Mouse (Mus musculus): Measurements from ENCODE around the gene Wdr41.
A peak's percentile ranks its signal among the peaks of the same experiment; 100 is the strongest.

The Wdr41 gene

GRCm38 (mm10) chr13:94976219-94977186, at the start of gene Wdr41:
TSS of gene Wdr41 (plus strand) at chr13:94976344.
- DNase-seq: peak; percentile 90

DNA sequence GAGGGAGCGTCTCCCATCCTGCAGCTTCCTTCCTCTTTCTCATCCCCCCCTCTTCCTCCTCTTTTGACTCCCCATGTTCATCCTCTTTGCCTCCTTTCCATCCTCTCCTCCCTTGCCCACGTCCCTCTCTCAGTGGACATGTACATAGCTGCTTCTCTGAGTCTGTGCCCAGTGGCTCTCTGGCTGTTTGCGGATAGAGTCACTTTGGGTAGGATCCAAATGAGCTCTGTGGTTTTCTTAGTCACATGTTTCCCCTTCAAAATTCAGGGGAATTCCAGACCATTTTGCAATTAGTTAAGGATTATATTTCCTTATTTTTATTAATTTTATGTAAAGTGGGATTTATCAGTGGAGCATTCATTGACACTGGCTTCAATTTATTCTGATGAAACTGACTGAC, 48.1 kb upstream of the Wdr41 start:
- DNase-seq: no peak

DNA sequence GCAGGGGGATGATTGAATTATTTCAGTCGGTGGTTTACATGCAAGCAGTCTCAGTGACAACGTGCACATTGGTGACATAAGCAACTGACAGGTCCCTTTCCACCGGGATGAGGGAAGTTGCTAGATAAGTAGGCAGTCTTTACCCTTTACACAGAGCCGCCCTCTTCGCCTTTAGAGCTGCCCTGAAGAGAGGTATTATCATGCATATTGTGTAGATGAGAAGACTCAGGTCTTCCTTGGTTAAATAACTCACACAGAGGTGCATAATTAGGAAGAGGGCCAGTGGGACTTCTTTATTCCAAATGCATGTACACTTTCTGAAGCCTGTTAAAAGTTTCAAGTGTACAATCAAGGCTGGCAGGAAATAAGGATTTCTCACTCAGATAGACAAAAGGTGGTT, 37.7 kb upstream of the Wdr41 start:
- DNase-seq: no peak

- DNase-seq: no peak
These were observed 36.0 kb upstream of the Wdr41 start for GRCm38 (mm10) chr13:94940104-94940503.

DNA sequence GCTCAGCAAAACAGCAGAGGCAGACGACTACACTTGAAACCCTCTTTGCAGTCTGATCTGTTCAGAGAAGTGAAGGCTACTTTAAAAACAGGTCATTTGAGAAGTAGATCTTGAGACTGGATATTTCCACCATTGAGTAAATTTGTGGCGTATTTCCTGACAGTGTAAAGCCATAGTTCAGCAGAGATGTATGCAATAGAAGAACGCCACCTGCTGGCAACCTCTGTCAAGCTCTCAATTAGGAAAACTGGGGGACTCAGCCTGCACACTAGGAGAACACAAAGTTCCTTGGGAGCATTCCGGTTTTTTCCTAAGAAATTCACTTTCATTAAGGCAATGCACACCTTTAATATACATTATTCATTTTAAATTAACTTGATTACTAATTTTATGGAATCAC, 34.9 kb upstream of the Wdr41 start:
- peak; percentile 26 for DNase-seq

DNA sequence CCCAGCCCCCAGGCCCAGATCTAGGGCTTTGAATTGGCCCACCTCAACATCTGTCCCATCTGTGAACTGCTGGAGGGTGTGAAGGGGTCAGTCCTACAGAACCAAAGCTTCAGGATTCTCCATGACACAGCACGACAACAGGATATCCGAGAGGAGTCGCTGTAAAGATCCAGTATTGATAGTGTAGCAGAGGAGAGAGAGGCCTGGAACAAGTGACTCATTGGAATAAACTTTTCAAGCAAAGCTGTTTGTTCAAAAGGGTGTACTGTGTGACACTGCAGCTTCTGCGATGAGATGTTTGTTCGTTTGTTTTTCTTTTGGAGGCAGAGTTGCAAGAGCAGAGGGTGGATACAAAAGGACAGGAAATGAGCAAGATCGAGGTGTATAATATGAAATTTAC, 20.2 kb upstream of the Wdr41 start:
- no peak for DNase-seq

DNA sequence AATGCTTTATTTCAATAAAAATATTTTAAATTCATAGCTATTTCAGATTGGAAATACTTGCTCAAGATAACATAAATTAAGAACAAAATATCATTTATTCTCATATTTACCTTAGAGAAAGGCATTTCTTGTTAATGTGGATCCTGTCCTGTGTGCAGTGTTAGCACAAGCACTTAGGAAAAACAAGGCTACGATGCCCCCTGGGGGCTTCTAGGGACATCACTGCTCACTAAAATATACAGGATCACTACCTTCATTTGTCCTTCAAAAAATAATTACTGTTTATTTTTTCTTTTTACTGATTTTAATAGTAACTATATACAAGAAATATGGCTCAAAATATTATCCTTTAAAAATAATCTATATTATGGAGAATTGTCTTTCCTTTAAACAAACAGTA, 18.2 kb upstream of the Wdr41 start:
- DNase-seq: no peak

DNA sequence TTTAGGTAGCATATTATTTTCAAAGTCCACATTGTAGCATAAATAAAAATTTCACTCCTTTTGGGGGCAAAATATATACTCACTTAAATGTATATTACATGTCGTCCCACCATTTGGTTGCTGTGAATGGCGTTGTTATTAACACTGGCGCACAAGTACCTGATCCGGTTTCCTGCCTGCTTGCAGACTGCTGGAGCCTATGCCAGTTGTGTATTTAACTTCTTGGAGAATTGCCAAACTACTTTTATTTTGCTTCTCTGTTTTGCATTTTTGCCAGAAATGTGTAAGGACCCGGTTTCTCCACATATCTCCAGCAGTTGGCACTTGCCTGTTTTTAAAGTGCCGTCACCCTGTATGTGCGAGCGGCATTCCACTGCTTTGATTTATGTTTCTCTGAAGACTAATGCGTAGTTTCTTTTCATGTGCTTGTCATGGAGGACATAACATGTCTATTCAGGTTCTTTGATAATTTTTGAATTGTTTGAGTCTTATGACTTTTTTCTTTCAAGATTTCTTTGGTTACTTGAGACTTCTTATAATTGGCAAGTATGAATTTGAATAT, 6.1 kb upstream of the Wdr41 start:
- DNase-seq: no peak

- DNase-seq: no peak
These were observed 321 bp upstream of the Wdr41 start for GRCm38 (mm10) chr13:94975828-94976218.

GRCm38 (mm10) chr13:94979081-94979480, 2.9 kb downstream of the Wdr41 start:
- DNase-seq: no peak

- peak; percentile 53 for DNase-seq
These were observed 14.4 kb downstream of the Wdr41 start for GRCm38 (mm10) chr13:94990516-94990915.

- DNase-seq: no peak
These were observed 31.1 kb downstream of the Wdr41 start for GRCm38 (mm10) chr13:95007281-95007680.

GRCm38 (mm10) chr13:95009261-95009660, 33.1 kb downstream of the Wdr41 start:
- no peak for DNase-seq

- DNase-seq: no peak
These were observed 35.6 kb downstream of the Wdr41 start for GRCm38 (mm10) chr13:95011546-95012257.

GRCm38 (mm10) chr13:95017278-95017677, 41.1 kb downstream of the Wdr41 start:
- no peak for DNase-seq

DNA sequence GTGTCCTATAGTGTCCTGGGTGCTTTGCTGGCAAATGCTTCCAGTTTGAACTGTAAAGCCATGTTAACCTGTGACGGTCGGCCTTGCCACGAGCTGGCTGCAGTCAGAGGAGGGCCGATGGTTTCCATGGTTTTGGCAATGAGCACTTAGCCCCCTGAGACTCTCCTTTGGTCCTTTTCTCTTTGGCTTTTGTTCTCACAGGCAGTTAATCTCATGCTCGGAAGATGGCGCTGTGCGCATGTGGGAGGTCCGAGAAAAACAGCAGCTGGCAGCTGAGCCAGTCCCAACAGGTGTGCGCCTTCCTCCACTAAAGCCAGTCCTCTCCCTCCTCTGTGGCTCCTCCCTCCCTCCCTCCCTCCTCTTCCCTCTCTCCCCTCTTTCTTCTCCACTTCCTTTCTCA, 41.8 kb downstream of the Wdr41 start:
- peak; percentile 48 for DNase-seq

DNA sequence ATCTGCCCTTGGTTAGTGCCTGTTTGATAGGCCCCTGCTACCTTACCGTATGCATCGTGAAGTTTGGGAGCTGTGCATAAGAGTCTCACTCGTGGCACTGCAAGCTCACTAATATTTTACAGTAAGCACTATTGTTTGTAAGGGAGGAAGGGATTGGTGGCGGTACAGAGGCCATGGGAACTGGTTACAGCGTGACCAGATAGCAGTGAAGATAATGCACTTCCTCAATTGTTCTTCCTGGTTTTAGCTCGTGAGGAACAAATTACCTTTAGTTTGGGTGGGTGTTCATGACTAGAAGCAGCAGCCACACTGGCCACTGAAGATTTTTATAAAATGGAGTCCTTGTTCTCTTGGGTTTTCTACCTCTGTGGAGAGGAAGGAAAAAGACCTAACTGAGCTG, 43.2 kb downstream of the Wdr41 start:
- no peak for DNase-seq

DNA sequence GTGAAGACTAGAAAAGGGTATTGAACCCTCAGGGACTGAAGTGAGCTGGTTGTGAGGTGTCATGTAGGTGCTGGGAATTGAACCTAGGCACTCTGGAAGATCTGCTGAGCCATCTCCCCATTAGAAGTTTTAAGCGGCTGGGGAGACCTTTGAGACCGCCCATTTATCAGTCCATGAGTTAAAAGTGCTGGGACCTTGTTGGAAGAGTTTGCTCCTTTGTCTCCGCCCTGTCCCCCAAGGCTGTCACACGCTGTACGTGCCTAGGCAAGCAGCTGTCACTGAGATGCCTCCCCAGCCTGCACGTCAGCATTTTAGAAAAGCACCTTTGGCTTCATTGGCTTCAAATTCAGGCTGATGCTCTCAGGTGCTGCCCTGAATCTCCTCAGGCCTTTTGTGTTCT, 44.1 kb downstream of the Wdr41 start:
- DNase-seq: no peak

DNA sequence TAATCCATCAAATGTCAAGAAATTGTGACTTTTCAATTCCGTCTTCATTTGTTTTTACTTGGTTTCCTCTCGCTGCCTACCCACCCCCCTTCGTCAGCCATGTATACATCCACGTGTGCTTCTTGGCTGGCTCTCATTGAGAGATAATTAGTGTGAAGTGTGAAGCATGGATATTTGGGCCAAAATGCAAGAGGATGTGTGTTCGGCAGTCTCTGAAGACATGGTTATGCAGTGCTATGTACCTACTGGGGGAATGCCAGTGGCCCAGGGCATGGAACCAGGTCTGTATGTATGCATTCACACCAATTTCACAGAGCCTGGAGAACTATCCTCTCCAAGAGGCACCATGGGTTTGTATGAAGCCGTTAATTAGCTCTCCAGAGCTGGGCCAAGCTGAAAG, 54.7 kb downstream of the Wdr41 start:
- no peak for DNase-seq

DNA sequence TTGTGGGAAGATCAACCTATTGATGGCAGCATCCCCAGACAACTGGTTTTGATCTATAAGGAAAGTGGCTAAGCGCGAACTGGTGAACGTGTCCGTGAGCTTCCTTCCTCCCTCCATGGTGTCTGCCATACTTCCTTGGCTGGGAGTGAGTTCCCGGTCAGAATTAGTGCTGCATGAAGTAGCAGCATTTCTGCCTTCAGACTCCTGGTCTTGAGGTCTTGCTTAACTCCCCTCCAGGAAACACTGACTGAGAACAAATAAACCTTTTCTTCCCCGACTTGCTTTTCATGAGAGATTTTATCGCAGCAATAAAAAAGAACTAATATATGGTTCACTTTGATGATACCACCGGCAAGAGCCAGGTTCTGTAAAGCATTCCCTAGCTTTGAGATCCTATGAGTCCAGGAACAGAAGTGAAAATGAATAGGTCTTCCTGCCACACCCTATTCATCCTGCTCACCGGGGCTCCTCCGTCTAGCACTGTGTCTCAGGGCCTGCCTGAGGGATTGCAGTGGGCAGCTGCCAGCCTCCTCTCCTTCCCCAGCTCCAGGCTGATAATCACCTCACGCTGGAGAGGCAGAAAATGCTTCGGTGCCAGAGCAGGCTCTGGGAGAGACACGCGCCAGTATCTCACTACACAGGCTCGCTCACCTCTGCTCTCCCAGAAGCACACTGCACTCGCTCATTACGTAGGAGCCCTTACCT, 56.1 kb downstream of the Wdr41 start:
- DNase-seq: no peak

GRCm38 (mm10) chr13:95032973-95033372, 56.8 kb downstream of the Wdr41 start:
- no peak for DNase-seq

- DNase-seq: no peak
These were observed 58.0 kb downstream of the Wdr41 start for GRCm38 (mm10) chr13:95034094-95034493.

GRCm38 (mm10) chr13:95034715-95035114, 58.6 kb downstream of the Wdr41 start:
- no peak for DNase-seq
